Mouse (Mus musculus): Measurements from ENCODE around the gene Pus10. TPM values are rescaled to one million over a fixed set of nuclear protein-coding genes. Genes with fewer than 3 reads are reported as not detected.

Pus10 gene
- polyA plus RNA-seq, 1 experiment from 2014 or later, result 11.1 TPM

GRCm38 (mm10) chr11:23666526-23666925 lies 1.1 kb downstream of the Pus10 start:
- TF ChIP-seq EP300 (IDR thresholded peaks at IDR 0.05) (no peak), CTCF (IDR thresholded peaks at IDR 0.05) (no peak)
- DNase-seq (ENCODE audit: low spot score) (no peak), ATAC-seq (no peak)
- 6% methylated on average over 5 of the region's 5 CpGs for WGBS
- no peaks in the 10 kb centered on the region for H3K27me3 ChIP-seq (replicated peaks; ENCODE audit: insufficient read depth, low read length)
- H3K4me1 ChIP-seq (ENCODE audit: insufficient read depth, low read depth, low read length), result peaks cover 3% of the 10 kb centered on the region; the same call in 1 of the 2 replicates
- no peaks in the 10 kb centered on the region for H3K36me3 ChIP-seq (ENCODE audit: insufficient read depth, low read length)
- H3K4me2 ChIP-seq (replicated peaks; ENCODE audit: low read depth, low read length), result peak overlapping the region; percentile 60
- H3K27ac ChIP-seq (ENCODE audit: low read length), result peak overlapping the region; percentile 98
- H3K4me3 ChIP-seq (ENCODE audit: low read depth, low read length), result peak overlapping the region; percentile 70
- H3K9me3 ChIP-seq (ENCODE audit: low read length), result no peaks in the 10 kb centered on the region
- peak overlapping the region; percentile 83 for H3K9ac ChIP-seq (replicated peaks; ENCODE audit: low read depth)

- Histone ChIP-seq H3K4me3 (ENCODE audit: low read depth, low read length) (peak overlapping the region; percentile 70; the same call in 1 of the 2 replicates), H3K9ac (replicated peaks; ENCODE audit: low read depth) (no peak overlapping the region), H3K4me2 (replicated peaks; ENCODE audit: low read depth, low read length) (peak overlapping the region; percentile 60; the same call in 1 of the 2 replicates), H3K27me3 (replicated peaks; ENCODE audit: insufficient read depth, low read length) (no peaks in the 10 kb centered on the region), H3K27ac (ENCODE audit: low read length) (peak overlapping the region; percentile 27; the same call in 1 of the 2 replicates), H3K36me3 (ENCODE audit: insufficient read depth, low read length) (no peaks in the 10 kb centered on the region), H3K9me3 (ENCODE audit: low read length) (no peaks in the 10 kb centered on the region), H3K4me1 (ENCODE audit: insufficient read depth, low read depth, low read length) (peaks cover 3% of the 10 kb centered on the region; the same call in 1 of the 2 replicates)
- ATAC-seq (no peak), DNase-seq (ENCODE audit: low spot score) (peak; percentile 31)
- WGBS, result 16% methylated on average over 3 of the region's 3 CpGs
- TF ChIP-seq EP300 (IDR thresholded peaks at IDR 0.05) (no peak), CTCF (IDR thresholded peaks at IDR 0.05) (no peak)
These were observed 1.7 kb downstream of the Pus10 start for GRCm38 (mm10) chr11:23667128-23667527.

- H3K4me1 ChIP-seq (ENCODE audit: insufficient read depth, low read depth, low read length), result no peaks in the 10 kb centered on the region
- H3K36me3 ChIP-seq (ENCODE audit: insufficient read depth, low read length), result peaks cover 9% of the 10 kb centered on the region; the same call in 1 of the 2 replicates
- no peak overlapping the region for H3K27ac ChIP-seq (ENCODE audit: low read length)
- 53% methylated on average over 4 of the region's 4 CpGs for WGBS
- H3K27me3 ChIP-seq (replicated peaks; ENCODE audit: insufficient read depth, low read length), result no peaks in the 10 kb centered on the region
- no peak for ATAC-seq
- H3K4me3 ChIP-seq (ENCODE audit: low read depth, low read length), result no peak overlapping the region
- peak; percentile 56 for DNase-seq (ENCODE audit: low spot score)
- no peak overlapping the region for H3K4me2 ChIP-seq (replicated peaks; ENCODE audit: low read depth, low read length)
- H3K9ac ChIP-seq (replicated peaks; ENCODE audit: low read depth), result no peak overlapping the region
- H3K9me3 ChIP-seq (ENCODE audit: low read length), result no peaks in the 10 kb centered on the region
- peak; percentile 60 for TF ChIP-seq EP300 (IDR thresholded peaks at IDR 0.05)
- TF ChIP-seq CTCF (IDR thresholded peaks at IDR 0.05), result no peak
These were observed 6.8 kb downstream of the Pus10 start for GRCm38 (mm10) chr11:23672256-23672749.

- H3K36me3 ChIP-seq (ENCODE audit: insufficient read depth, low read length), result peaks cover 9% of the 10 kb centered on the region; the same call in 1 of the 2 replicates
- no peak for ATAC-seq
- no peak overlapping the region for H3K4me3 ChIP-seq (ENCODE audit: low read depth, low read length)
- 91% methylated on average over 5 of the region's 5 CpGs for WGBS
- no peak overlapping the region for H3K9ac ChIP-seq (replicated peaks; ENCODE audit: low read depth)
- H3K4me1 ChIP-seq (ENCODE audit: insufficient read depth, low read depth, low read length), result no peaks in the 10 kb centered on the region
- H3K4me2 ChIP-seq (replicated peaks; ENCODE audit: low read depth, low read length), result no peak overlapping the region
- no peak overlapping the region for H3K27ac ChIP-seq (ENCODE audit: low read length)
- TF ChIP-seq CTCF (IDR thresholded peaks at IDR 0.05) (no peak), EP300 (IDR thresholded peaks at IDR 0.05) (no peak)
- DNase-seq (ENCODE audit: low spot score), result no peak
- H3K27me3 ChIP-seq (replicated peaks; ENCODE audit: insufficient read depth, low read length), result no peaks in the 10 kb centered on the region
- H3K9me3 ChIP-seq (ENCODE audit: low read length), result no peaks in the 10 kb centered on the region
These were observed 10.6 kb downstream of the Pus10 start for GRCm38 (mm10) chr11:23676100-23676499.

GRCm38 (mm10) chr11:23679044-23679642 lies 13.7 kb downstream of the Pus10 start:
- TF ChIP-seq EP300 (IDR thresholded peaks at IDR 0.05) (no peak), CTCF (IDR thresholded peaks at IDR 0.05) (peak; percentile 86)

GRCm38 (mm10) chr11:23680435-23680950 lies 15.0 kb downstream of the Pus10 start:
- TF ChIP-seq EP300 (IDR thresholded peaks at IDR 0.05) (no peak), CTCF (IDR thresholded peaks at IDR 0.05) (no peak)
- H3K4me2 ChIP-seq (replicated peaks; ENCODE audit: low read depth, low read length), result no peak overlapping the region
- no peak for DNase-seq (ENCODE audit: low spot score)
- H3K4me3 ChIP-seq (ENCODE audit: low read depth, low read length), result no peak overlapping the region
- peaks cover 4% of the 10 kb centered on the region; the same call in 1 of the 2 replicates for H3K36me3 ChIP-seq (ENCODE audit: insufficient read depth, low read length)
- H3K27ac ChIP-seq (ENCODE audit: low read length), result no peak overlapping the region
- no peaks in the 10 kb centered on the region for H3K4me1 ChIP-seq (ENCODE audit: insufficient read depth, low read depth, low read length)
- WGBS, result 90% methylated on average over 6 of the region's 6 CpGs
- H3K27me3 ChIP-seq (replicated peaks; ENCODE audit: insufficient read depth, low read length), result no peaks in the 10 kb centered on the region
- no peaks in the 10 kb centered on the region for H3K9me3 ChIP-seq (ENCODE audit: low read length)
- H3K9ac ChIP-seq (replicated peaks; ENCODE audit: low read depth), result no peak overlapping the region
- ATAC-seq, result no peak

More at GRCm38 (mm10) chr11:23679044-23679642, 13.7 kb downstream of the Pus10 start:
- 45% methylated on average over 3 of the region's 3 CpGs for WGBS
- Histone ChIP-seq H3K4me1 (ENCODE audit: insufficient read depth, low read depth, low read length) (no peaks in the 10 kb centered on the region), H3K27me3 (replicated peaks; ENCODE audit: insufficient read depth, low read length) (no peaks in the 10 kb centered on the region), H3K9me3 (ENCODE audit: low read length) (no peaks in the 10 kb centered on the region), H3K4me2 (replicated peaks; ENCODE audit: low read depth, low read length) (no peak overlapping the region), H3K9ac (replicated peaks; ENCODE audit: low read depth) (no peak overlapping the region), H3K27ac (ENCODE audit: low read length) (no peak overlapping the region), H3K36me3 (ENCODE audit: insufficient read depth, low read length) (peaks cover 4% of the 10 kb centered on the region; the same call in 1 of the 2 replicates), H3K4me3 (ENCODE audit: low read depth, low read length) (no peak overlapping the region)
- ATAC-seq (no peak), DNase-seq (ENCODE audit: low spot score) (peak; percentile 76)
